In genomic region chr9:120654736-120655135, GRCm38 (mm10) we compare ENCODE assay signal across 22 mouse cellular contexts.
"Had no signal": no experiment of that assay in that cellular context is flagged by ENCODE, and none has a peak within 500 bp of the region (broad histone marks: within the 10 kb centered on the region; RNA-seq: fewer than 3 reads in every experiment).

No protein-coding gene starts in this region.

- H3K4me1 ChIP-seq: lung, embryonic 15.5 days; megakaryocyte, embryonic 14.5 days had no signal

- H3K36me3 ChIP-seq: lung, embryonic 15.5 days; midbrain, embryonic 13.5 days; neural tube, embryonic 13.5 days; neural tube, embryonic 15.5 days had no signal

- H3K9ac ChIP-seq: liver, postnatal 0 days; lung, embryonic 15.5 days; midbrain, embryonic 13.5 days; neural tube, embryonic 15.5 days had no signal

- H3K4me3 ChIP-seq: lung, embryonic 15.5 days; megakaryocyte, embryonic 14.5 days; midbrain, embryonic 13.5 days; myocyte; neural tube, embryonic 13.5 days; neural tube, embryonic 15.5 days had no signal

- H3K4me2 ChIP-seq: lung, embryonic 15.5 days; midbrain, embryonic 11.5 days; midbrain, embryonic 13.5 days; neural tube, embryonic 13.5 days; neural tube, embryonic 15.5 days had no signal

- DNase-seq: liver, postnatal 0 days; lung, adult 2 months; lung, postnatal 14 days; lung, postnatal 36 days; retina, postnatal 1 day; right cerebral cortex, adult 18-20 months; right cerebral cortex, postnatal 25 days; right cerebral cortex, postnatal 4 days; spleen, adult 18-20 months; thymus, adult 18-20 months; thymus, postnatal 25 days; thymus, postnatal 4 days had no signal

- ATAC-seq: liver, postnatal 0 days; lung, postnatal 0 days; midbrain, embryonic 13.5 days; midbrain, embryonic 16.5 days had no signal

- H3K9me3 ChIP-seq: lung, embryonic 15.5 days; midbrain, embryonic 13.5 days; neural tube, embryonic 13.5 days; neural tube, embryonic 15.5 days had no signal

- H3K27ac ChIP-seq: lung, embryonic 15.5 days; macrophage; midbrain, embryonic 13.5 days; neural tube, embryonic 13.5 days; neural tube, embryonic 15.5 days had no signal

- H3K27me3 ChIP-seq: lung, embryonic 15.5 days; neural tube, embryonic 13.5 days; neural tube, embryonic 15.5 days had no signal
